Mouse (Mus musculus): Measurements from ENCODE around the gene Csf3. TPM values are rescaled to one million over a fixed set of nuclear protein-coding genes. Genes with fewer than 3 reads are reported as not detected.
"Not testable (repeated sequence)": the region's sequence is repeated elsewhere in the genome, so short reads cannot be mapped to it uniquely, and the experiment has no call there.

Csf3 gene
- polyA plus RNA-seq, 1 experiment: not detected

DNA sequence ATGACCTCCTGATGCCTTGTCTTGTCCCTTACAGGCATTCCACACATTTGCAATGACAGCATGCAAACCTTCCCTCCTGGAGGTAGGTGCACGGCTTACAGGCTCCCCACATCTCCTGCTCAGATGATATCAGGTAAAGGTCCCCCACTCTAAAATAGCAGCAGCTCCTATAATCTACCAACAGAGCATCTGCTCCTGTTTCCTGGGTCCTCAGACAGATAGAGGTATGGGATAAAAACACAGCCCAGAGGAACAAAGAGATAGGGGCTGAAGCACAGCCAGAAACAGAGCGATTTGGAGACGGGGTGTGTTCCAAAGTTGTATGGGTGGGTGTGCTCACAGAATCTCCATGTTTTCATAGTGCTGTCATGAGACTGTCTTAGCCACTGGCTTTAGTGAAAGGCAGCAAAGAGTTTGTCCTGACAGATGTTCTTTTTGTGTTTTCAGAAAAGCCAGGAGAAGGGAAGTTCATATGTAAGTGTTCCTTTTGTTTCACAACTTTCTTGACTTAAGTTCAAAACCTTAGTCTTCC lies 29.7 kb upstream of the Csf3 start:
- no peaks in the 10 kb centered on the region for H3K36me3 ChIP-seq (ENCODE audit: control insufficient read depth, insufficient read depth)
- H3K4me2 ChIP-seq (ENCODE audit: low read depth): no peak overlapping the region
- TF ChIP-seq CEBPB (IDR thresholded peaks at IDR 0.05; ENCODE audit: insufficient read depth, poor library complexity, severe bottlenecking) (no peak), MYOG (IDR thresholded peaks at IDR 0.05; ENCODE audit: control insufficient read depth in 1 of 3, insufficient read depth in 1 of 3, insufficient read length in 2 of 3, low read depth in 2 of 3) (no peak), POLR2AphosphoS2 (IDR thresholded peaks at IDR 0.05; ENCODE audit: insufficient read length, low read depth) (no peak), SRF (IDR thresholded peaks at IDR 0.05; ENCODE audit: control insufficient read depth, insufficient read length, low read depth) (no peak), TCF3 (IDR thresholded peaks at IDR 0.05; ENCODE audit: insufficient read length, low read depth) (no peak), MYOD1 (IDR thresholded peaks at IDR 0.05; ENCODE audit: control insufficient read depth in 1 of 3, insufficient read length in 2 of 3, low read depth in 2 of 3) (no peak), USF1 (IDR thresholded peaks at IDR 0.05; ENCODE audit: low read depth) (no peak), REST (IDR thresholded peaks at IDR 0.05; ENCODE audit: insufficient read depth, insufficient read length) (no peak), TCF12 (IDR thresholded peaks at IDR 0.05; ENCODE audit: insufficient read depth, poor library complexity, severe bottlenecking) (no peak), E2F4 (IDR thresholded peaks at IDR 0.05; ENCODE audit: insufficient read depth) (no peak)
- H3K4me3 ChIP-seq: no peak overlapping the region
- H3K79me2 ChIP-seq (ENCODE audit: control insufficient read depth, insufficient read depth): no peaks in the 10 kb centered on the region
- peaks cover 39% of the 10 kb centered on the region for H3K27me3 ChIP-seq (ENCODE audit: control insufficient read depth, insufficient read depth, insufficient read length)
- no peak overlapping the region for H3ac ChIP-seq (ENCODE audit: control insufficient read depth, insufficient read length)

DNA sequence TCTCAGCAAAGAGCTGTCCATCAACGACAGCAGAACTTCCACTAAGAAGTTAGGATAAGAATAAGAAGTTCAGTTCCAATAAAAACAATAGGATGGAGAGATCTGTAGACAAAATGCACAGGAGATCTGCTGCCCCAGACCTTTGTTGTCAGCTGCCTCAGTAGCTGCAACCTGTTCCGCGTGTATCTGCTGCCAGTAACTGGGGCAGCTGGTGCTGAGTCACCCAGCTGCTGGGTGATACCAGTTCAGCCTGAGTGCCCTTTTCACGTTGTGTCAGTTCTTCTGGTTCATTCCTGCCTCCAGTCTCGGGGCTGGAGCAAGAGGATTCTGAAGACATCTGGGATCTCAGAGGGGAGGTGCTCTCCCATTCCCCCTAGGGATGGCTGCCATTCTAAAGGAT lies 29.2 kb upstream of the Csf3 start:
- Histone ChIP-seq H3K36me3 (ENCODE audit: control insufficient read depth, insufficient read depth) (no peaks in the 10 kb centered on the region), H3ac (ENCODE audit: control insufficient read depth, insufficient read length) (no peak overlapping the region), H3K27me3 (ENCODE audit: control insufficient read depth, insufficient read depth, insufficient read length) (peaks cover 34% of the 10 kb centered on the region), H3K4me3 (no peak overlapping the region), H3K79me2 (ENCODE audit: control insufficient read depth, insufficient read depth) (no peaks in the 10 kb centered on the region), H3K4me2 (ENCODE audit: low read depth) (no peak overlapping the region)
- TF ChIP-seq MYOG (IDR thresholded peaks at IDR 0.05; ENCODE audit: control insufficient read depth in 1 of 3, insufficient read depth in 1 of 3, insufficient read length in 2 of 3, low read depth in 2 of 3) (peak; percentile 54 to 78 (median 68)), TCF12 (IDR thresholded peaks at IDR 0.05; ENCODE audit: insufficient read depth, poor library complexity, severe bottlenecking) (no peak), MYOD1 (IDR thresholded peaks at IDR 0.05; ENCODE audit: control insufficient read depth in 1 of 3, insufficient read length in 2 of 3, low read depth in 2 of 3) (peak in 2 of 3 experiments; percentile 71 to 79)

GRCm38 (mm10) chr11:98672482-98672881 lies 28.6 kb upstream of the Csf3 start:
- Histone ChIP-seq H3ac (ENCODE audit: control insufficient read depth, insufficient read length) (no peak overlapping the region), H3K27me3 (ENCODE audit: control insufficient read depth, insufficient read depth, insufficient read length) (peaks cover 28% of the 10 kb centered on the region), H3K4me2 (ENCODE audit: low read depth) (no peak overlapping the region), H3K79me2 (ENCODE audit: control insufficient read depth, insufficient read depth) (no peaks in the 10 kb centered on the region), H3K4me3 (no peak overlapping the region), H3K36me3 (ENCODE audit: control insufficient read depth, insufficient read depth) (no peaks in the 10 kb centered on the region)
- TF ChIP-seq POLR2A (IDR thresholded peaks at IDR 0.05; ENCODE audit: insufficient read length, low read depth): no peak
- TF ChIP-seq REST (IDR thresholded peaks at IDR 0.05; ENCODE audit: insufficient read depth, insufficient read length): no peak
- no peak for TF ChIP-seq E2F4 (IDR thresholded peaks at IDR 0.05; ENCODE audit: insufficient read depth)
- TF ChIP-seq USF1 (IDR thresholded peaks at IDR 0.05; ENCODE audit: low read depth): no peak
- TF ChIP-seq MYOD1 (IDR thresholded peaks at IDR 0.05; ENCODE audit: control insufficient read depth in 1 of 3, insufficient read length in 2 of 3, low read depth in 2 of 3): no peak

DNA sequence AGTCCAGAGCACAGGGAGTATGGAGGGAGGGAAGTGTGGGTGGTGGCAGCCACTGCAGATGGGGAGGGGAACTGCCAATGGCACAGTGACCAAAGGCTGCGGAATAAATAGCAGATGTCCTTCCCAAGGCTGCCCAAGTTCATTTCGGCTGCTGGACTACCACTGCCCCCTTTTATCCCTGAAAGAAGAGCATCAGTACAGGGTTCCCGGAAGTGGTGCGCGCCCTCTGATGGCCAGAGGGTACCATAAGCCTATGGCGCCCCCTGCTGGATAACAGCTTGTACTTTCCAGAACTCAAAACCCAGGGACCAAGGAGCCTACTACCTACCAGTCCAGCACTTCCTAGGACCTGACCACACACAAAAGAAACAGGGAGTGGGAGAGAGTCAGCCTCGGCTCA lies 27.9 kb upstream of the Csf3 start:
- H3K27me3 ChIP-seq (ENCODE audit: control insufficient read depth, insufficient read depth, insufficient read length): peaks cover 21% of the 10 kb centered on the region
- peak overlapping the region; percentile 44 for H3K4me2 ChIP-seq (ENCODE audit: low read depth)
- not testable (repeated sequence) for H3ac ChIP-seq (ENCODE audit: control insufficient read depth, insufficient read length); H3K4me3 ChIP-seq; H3K79me2 ChIP-seq (ENCODE audit: control insufficient read depth, insufficient read depth); H3K36me3 ChIP-seq (ENCODE audit: control insufficient read depth, insufficient read depth)

GRCm38 (mm10) chr11:98675829-98676363 lies 25.2 kb upstream of the Csf3 start:
- H3K36me3 ChIP-seq (ENCODE audit: control insufficient read depth, insufficient read depth): no peaks in the 10 kb centered on the region
- no peaks in the 10 kb centered on the region for H3K79me2 ChIP-seq (ENCODE audit: control insufficient read depth, insufficient read depth)
- H3K4me3 ChIP-seq: no peak overlapping the region
- H3ac ChIP-seq (ENCODE audit: control insufficient read depth, insufficient read length): no peak overlapping the region
- no peaks in the 10 kb centered on the region for H3K27me3 ChIP-seq (ENCODE audit: control insufficient read depth, insufficient read depth, insufficient read length)
- no peak for TF ChIP-seq MYOD1 (IDR thresholded peaks at IDR 0.05; ENCODE audit: control insufficient read depth in 1 of 3, insufficient read length in 2 of 3, low read depth in 2 of 3)
- TF ChIP-seq REST (IDR thresholded peaks at IDR 0.05; ENCODE audit: insufficient read depth, insufficient read length): no peak
- TF ChIP-seq E2F4 (IDR thresholded peaks at IDR 0.05; ENCODE audit: insufficient read depth): no peak
- no peak for TF ChIP-seq POLR2A (IDR thresholded peaks at IDR 0.05; ENCODE audit: insufficient read length, low read depth)
- TF ChIP-seq TCF3 (IDR thresholded peaks at IDR 0.05; ENCODE audit: insufficient read length, low read depth): no peak
- no peak for TF ChIP-seq MAX (IDR thresholded peaks at IDR 0.05; ENCODE audit: low read depth)
- TF ChIP-seq CEBPB (IDR thresholded peaks at IDR 0.05; ENCODE audit: insufficient read depth, poor library complexity, severe bottlenecking): no peak
- H3K4me2 ChIP-seq (ENCODE audit: low read depth): no peak overlapping the region

GRCm38 (mm10) chr11:98680023-98680422 lies 21.0 kb upstream of the Csf3 start:
- H3K4me3 ChIP-seq: no peak overlapping the region
- no peak for TF ChIP-seq POLR2AphosphoS2 (IDR thresholded peaks at IDR 0.05; ENCODE audit: insufficient read length, low read depth)
- no peak for TF ChIP-seq TCF3 (IDR thresholded peaks at IDR 0.05; ENCODE audit: insufficient read length, low read depth)
- no peak for TF ChIP-seq TCF12 (IDR thresholded peaks at IDR 0.05; ENCODE audit: insufficient read depth, poor library complexity, severe bottlenecking)
- TF ChIP-seq MYOG (IDR thresholded peaks at IDR 0.05; ENCODE audit: control insufficient read depth in 1 of 3, insufficient read depth in 1 of 3, insufficient read length in 2 of 3, low read depth in 2 of 3): no peak
- no peak for TF ChIP-seq USF1 (IDR thresholded peaks at IDR 0.05; ENCODE audit: low read depth)
- TF ChIP-seq POLR2A (IDR thresholded peaks at IDR 0.05; ENCODE audit: insufficient read length, low read depth): no peak
- no peak for TF ChIP-seq MAX (IDR thresholded peaks at IDR 0.05; ENCODE audit: low read depth)
- TF ChIP-seq MYOD1 (IDR thresholded peaks at IDR 0.05; ENCODE audit: control insufficient read depth in 1 of 3, insufficient read length in 2 of 3, low read depth in 2 of 3): no peak
- no peak for TF ChIP-seq E2F4 (IDR thresholded peaks at IDR 0.05; ENCODE audit: insufficient read depth)
- TF ChIP-seq REST (IDR thresholded peaks at IDR 0.05; ENCODE audit: insufficient read depth, insufficient read length): no peak
- no peak for TF ChIP-seq CEBPB (IDR thresholded peaks at IDR 0.05; ENCODE audit: insufficient read depth, poor library complexity, severe bottlenecking)
- TF ChIP-seq SRF (IDR thresholded peaks at IDR 0.05; ENCODE audit: control insufficient read depth, insufficient read length, low read depth): no peak
- no peak overlapping the region for H3ac ChIP-seq (ENCODE audit: control insufficient read depth, insufficient read length)
- no peak overlapping the region for H3K4me2 ChIP-seq (ENCODE audit: low read depth)
- peaks cover 4% of the 10 kb centered on the region for H3K36me3 ChIP-seq (ENCODE audit: control insufficient read depth, insufficient read depth)
- H3K79me2 ChIP-seq (ENCODE audit: control insufficient read depth, insufficient read depth): peaks cover 26% of the 10 kb centered on the region
- no peaks in the 10 kb centered on the region for H3K27me3 ChIP-seq (ENCODE audit: control insufficient read depth, insufficient read depth, insufficient read length)

DNA sequence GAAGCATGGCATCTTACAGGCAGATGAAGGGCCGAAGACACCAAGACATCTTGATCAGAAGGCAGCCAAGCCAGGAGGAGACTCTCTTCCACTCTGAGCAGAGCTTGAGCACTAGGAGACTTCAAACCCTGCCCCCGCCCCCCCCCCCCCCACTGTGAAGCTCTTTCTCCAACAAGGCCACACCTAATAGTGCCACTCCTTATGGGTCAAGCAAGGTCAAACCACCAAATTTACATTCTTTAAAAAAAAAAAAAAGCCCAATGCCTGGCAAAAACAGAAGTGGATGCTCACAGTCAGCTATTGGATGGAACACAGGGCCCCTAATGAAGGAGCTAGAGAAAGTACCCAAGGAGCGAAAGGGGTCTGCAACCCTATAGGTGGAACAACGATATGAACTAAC lies 20.5 kb upstream of the Csf3 start:
- H3ac ChIP-seq (ENCODE audit: control insufficient read depth, insufficient read length); H3K36me3 ChIP-seq (ENCODE audit: control insufficient read depth, insufficient read depth); H3K27me3 ChIP-seq (ENCODE audit: control insufficient read depth, insufficient read depth, insufficient read length); H3K4me2 ChIP-seq (ENCODE audit: low read depth); H3K4me3 ChIP-seq: not testable (repeated sequence)
- H3K79me2 ChIP-seq (ENCODE audit: control insufficient read depth, insufficient read depth): peaks cover 28% of the 10 kb centered on the region
